Comparison of ENCODE assay signal across 7 mouse cellular contexts in the genomic region with DNA sequence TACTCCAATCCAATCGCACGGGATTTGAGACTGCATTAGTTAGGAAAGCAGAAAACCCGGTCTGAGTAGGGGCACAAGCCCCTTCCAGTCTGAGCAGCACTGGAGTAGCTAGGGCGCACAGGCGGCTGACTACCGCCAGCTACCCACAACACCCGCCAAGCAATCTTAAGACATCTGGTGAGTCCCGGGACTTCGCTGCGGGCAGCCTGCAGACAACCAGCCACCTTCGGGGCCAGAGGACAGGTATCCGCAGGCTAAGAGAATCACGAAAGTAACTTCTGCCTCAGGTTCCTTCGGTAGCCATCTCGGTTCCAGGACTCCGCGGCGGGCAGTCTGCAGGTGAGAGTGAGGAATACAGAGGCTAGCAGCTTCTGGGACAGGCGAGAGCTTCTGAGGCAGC. TPM values are rescaled to one million over a fixed set of nuclear protein-coding genes. Genes with fewer than 3 reads are reported as not detected.
"Had no signal": no experiment of that assay in that cellular context is flagged by ENCODE, and none has a peak within 500 bp of the region (broad histone marks: within the 10 kb centered on the region; RNA-seq: fewer than 3 reads in every experiment).

No protein-coding gene starts in this region.

RNA-seq across cellular contexts. Expression of a gene that starts 59.0 kb away (rescaled TPM):
- polyA plus RNA-seq: liver, adult 2 months; liver, embryonic 14.5 days; liver, embryonic 15.5 days; liver, postnatal 0 days; lung, adult 2 months; lung, embryonic 16.5 days; macrophage had no signal
